Mouse (Mus musculus): ENCODE measurements around the gene Gm21750. TPM values are rescaled to one million over a fixed set of nuclear protein-coding genes. Genes with fewer than 3 reads are reported as not detected.

Gm21750 gene
- polyA plus RNA-seq, 1 experiment from 2014 or later, result not detected

- no peak for ATAC-seq (ENCODE audit: low FRiP score)
- 54% methylated on average over 1 of the region's 1 CpGs for WGBS
These were observed 39.2 kb downstream of the Gm21750 start for GRCm38 (mm10) chr14:73700256-73700655.

GRCm38 (mm10) chr14:73709412-73710110 is 48.5 kb downstream of the Gm21750 start:
- Histone ChIP-seq H3K4me2 (replicated peaks) (no peak overlapping the region), H3K27ac (no peak overlapping the region), H3K4me1 (no peaks in the 10 kb centered on the region), H3K9ac (no peak overlapping the region), H3K9me3 (replicated peaks) (no peaks in the 10 kb centered on the region), H3K4me3 (no peak overlapping the region), H3K36me3 (no peaks in the 10 kb centered on the region), H3K27me3 (no peaks in the 10 kb centered on the region)
- no peak for ATAC-seq (ENCODE audit: low FRiP score)
- WGBS, result 89% methylated on average over 9 of the region's 9 CpGs

More at GRCm38 (mm10) chr14:73700256-73700655, 39.2 kb downstream of the Gm21750 start:
- no peak overlapping the region for H3K4me2 ChIP-seq (replicated peaks)
- H3K27ac ChIP-seq, result no peak overlapping the region
- no peaks in the 10 kb centered on the region for H3K27me3 ChIP-seq
- no peak overlapping the region for H3K9ac ChIP-seq
- no peak overlapping the region for H3K4me3 ChIP-seq
- H3K9me3 ChIP-seq (replicated peaks), result no peaks in the 10 kb centered on the region
- H3K4me1 ChIP-seq, result no peaks in the 10 kb centered on the region
- H3K36me3 ChIP-seq, result no peaks in the 10 kb centered on the region

Other genes with a start within 250 kb of the Gm21750 start
- gene Med4, start 151.2 kb upstream of the Gm21750 start, polyA plus RNA-seq (2016; fragmentation: Nextera tagmentation; extraction: Ambion mirVana), result 81.8 and 90.3 TPM in 2 replicates
- gene Sucla2, start 135.9 kb upstream of the Gm21750 start, polyA plus RNA-seq (2016; fragmentation: Nextera tagmentation; extraction: Ambion mirVana), result 103 and 104 TPM in 2 replicates
- gene Nudt15, start 113.0 kb upstream of the Gm21750 start, polyA plus RNA-seq (2016; fragmentation: Nextera tagmentation; extraction: Ambion mirVana), result 11.0 and 11.8 TPM in 2 replicates

Measured in hindbrain, embryonic 12.5 days (tissue).